Mouse (Mus musculus): ENCODE results near the gene Wdr20rt. TPM values are rescaled to one million over a fixed set of nuclear protein-coding genes. Genes with fewer than 3 reads are reported as not detected.

Gene Wdr20rt
- total and polyA plus RNA-seq, 3 experiments: not detected

DNA sequence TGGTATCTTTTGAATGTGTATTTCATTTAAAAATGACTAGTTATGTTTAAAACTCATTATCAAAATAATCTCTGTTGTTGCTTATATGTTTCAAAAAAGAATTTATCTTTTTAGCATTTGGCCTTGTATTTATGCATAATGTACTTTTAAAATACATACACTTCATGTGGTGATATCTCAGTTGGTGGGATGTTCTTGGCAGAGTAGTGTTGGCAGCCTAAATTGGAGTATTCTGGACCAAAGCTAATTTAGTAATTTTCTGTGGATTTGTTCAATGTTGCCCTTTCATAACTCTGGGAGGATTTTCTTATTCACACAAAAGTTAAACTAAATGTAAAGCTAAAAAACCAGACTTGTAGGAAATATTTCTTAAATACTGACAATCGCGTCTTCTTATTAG is 23.5 kb upstream of the Wdr20rt start:
- H3K4me3 ChIP-seq (replicated peaks in 1 of 3; ENCODE audit: low read depth in 2 of 3, low read length in 2 of 3, poor library complexity in 1 of 3): no peak overlapping the region
- no peaks in the 10 kb centered on the region for H3K79me2 ChIP-seq (replicated peaks; ENCODE audit: control insufficient read depth, extremely low read depth, insufficient read depth, poor library complexity, severe bottlenecking)
- in situ Hi-C loops (cut with MboI; ENCODE audit: low pct_ligation_motif_present, low pct_unique_long_range_greater_than_20kb, low sequenced_read_pairs) (no loop called here), dilution Hi-C loops (cut with MboI; ENCODE audit: extremely low pct_ligation_motif_present, extremely low pct_unique_long_range_greater_than_20kb, low sequenced_read_pairs) (no loop called here)
- no peaks in the 10 kb centered on the region for H3K36me3 ChIP-seq (replicated peaks in 1 of 2; ENCODE audit: control insufficient read depth in 1 of 2, insufficient read depth in 1 of 2, low read length in 1 of 2)
- H3K9ac ChIP-seq (ENCODE audit: insufficient read depth, low read depth): no peak overlapping the region
- no peaks in the 10 kb centered on the region for H3K27me3 ChIP-seq (replicated peaks)
- DNase-seq (ENCODE audit: extremely low read depth): no peak
- no peaks in the 10 kb centered on the region for H3K9me3 ChIP-seq (replicated peaks; ENCODE audit: low read length)
- H3K4me1 ChIP-seq (ENCODE audit: control insufficient read depth in 1 of 2, insufficient read depth in 2 of 2): no peaks in the 10 kb centered on the region
- H3K27ac ChIP-seq (ENCODE audit: insufficient read depth, low read depth): no peak overlapping the region
- TF ChIP-seq MEF2A (IDR thresholded peaks at IDR 0.05; ENCODE audit: borderline replicate concordance, low read depth, low read length) (no peak), IRF4 (IDR thresholded peaks at IDR 0.05; ENCODE audit: low read depth, low read length) (no peak)
- H3K4me2 ChIP-seq (ENCODE audit: insufficient read depth, low read depth, poor library complexity, severe bottlenecking): no peak overlapping the region

DNA sequence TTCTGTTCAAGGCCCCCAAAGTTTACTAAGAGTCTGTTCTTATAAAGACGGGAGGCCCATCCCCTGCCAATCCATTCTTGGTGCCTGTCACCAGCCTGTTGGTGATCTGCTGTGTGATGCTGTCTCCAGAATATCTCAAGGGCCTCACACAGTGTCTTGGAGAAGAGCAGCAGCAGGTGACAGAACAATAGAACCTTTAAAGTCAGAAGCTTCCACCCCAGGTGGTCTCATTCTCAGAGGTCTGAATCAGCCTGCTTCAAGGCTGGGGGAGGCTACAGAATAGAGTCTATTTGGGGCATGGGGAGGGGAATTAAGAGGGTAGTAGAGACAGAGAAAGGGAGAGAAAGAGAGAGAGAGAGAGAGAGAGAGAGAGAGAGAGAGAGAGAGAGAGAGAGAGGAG is 18.9 kb upstream of the Wdr20rt start:
- in situ Hi-C loops (cut with MboI; ENCODE audit: low pct_ligation_motif_present, low pct_unique_long_range_greater_than_20kb, low sequenced_read_pairs) (no loop called here), dilution Hi-C loops (cut with MboI; ENCODE audit: extremely low pct_ligation_motif_present, extremely low pct_unique_long_range_greater_than_20kb, low sequenced_read_pairs) (no loop called here)
- no peak for DNase-seq (ENCODE audit: extremely low read depth)
- Histone ChIP-seq H3K27me3 (replicated peaks) (no peaks in the 10 kb centered on the region), H3K36me3 (replicated peaks in 1 of 2; ENCODE audit: control insufficient read depth in 1 of 2, insufficient read depth in 1 of 2, low read length in 1 of 2) (no peaks in the 10 kb centered on the region), H3K4me1 (ENCODE audit: control insufficient read depth in 1 of 2, insufficient read depth in 2 of 2) (no peaks in the 10 kb centered on the region), H3K79me2 (replicated peaks; ENCODE audit: control insufficient read depth, extremely low read depth, insufficient read depth, poor library complexity, severe bottlenecking) (no peaks in the 10 kb centered on the region), H3K27ac (ENCODE audit: insufficient read depth, low read depth) (no peak overlapping the region), H3K4me3 (replicated peaks in 1 of 3; ENCODE audit: low read depth in 2 of 3, low read length in 2 of 3, poor library complexity in 1 of 3) (no peak overlapping the region), H3K4me2 (ENCODE audit: insufficient read depth, low read depth, poor library complexity, severe bottlenecking) (no peak overlapping the region), H3K9me3 (replicated peaks; ENCODE audit: low read length) (no peaks in the 10 kb centered on the region), H3K9ac (ENCODE audit: insufficient read depth, low read depth) (no peak overlapping the region)
- TF ChIP-seq JUND (conservative IDR thresholded peaks at IDR 0.05; ENCODE audit: low read depth, low read length): no peak
- no peak for TF ChIP-seq SIN3A (IDR thresholded peaks at IDR 0.05; ENCODE audit: low read length)
- no peak for TF ChIP-seq ETS1 (conservative IDR thresholded peaks at IDR 0.05; ENCODE audit: low read depth, low read length)
- no peak for TF ChIP-seq E2F4 (IDR thresholded peaks at IDR 0.05; ENCODE audit: insufficient replicate concordance, low read depth, low read length)
- no peak for TF ChIP-seq BHLHE40 (IDR thresholded peaks at IDR 0.05; ENCODE audit: low read depth, low read length)
- TF ChIP-seq USF1 (IDR thresholded peaks at IDR 0.05; ENCODE audit: low read depth, low read length): no peak

GRCm38 (mm10) chr12:65216404-65216840 is 8.9 kb upstream of the Wdr20rt start:
- no peak overlapping the region for H3K4me2 ChIP-seq (ENCODE audit: insufficient read depth, low read depth, poor library complexity, severe bottlenecking)
- no peaks in the 10 kb centered on the region for H3K27me3 ChIP-seq (replicated peaks)
- DNase-seq (ENCODE audit: extremely low read depth): peak; percentile 54
- no peaks in the 10 kb centered on the region for H3K79me2 ChIP-seq (replicated peaks; ENCODE audit: control insufficient read depth, extremely low read depth, insufficient read depth, poor library complexity, severe bottlenecking)
- dilution Hi-C loops (cut with MboI; ENCODE audit: extremely low pct_ligation_motif_present, extremely low pct_unique_long_range_greater_than_20kb, low sequenced_read_pairs) (no loop called here), in situ Hi-C loops (cut with MboI; ENCODE audit: low pct_ligation_motif_present, low pct_unique_long_range_greater_than_20kb, low sequenced_read_pairs) (no loop called here)
- H3K27ac ChIP-seq (ENCODE audit: insufficient read depth, low read depth): no peak overlapping the region
- no peak overlapping the region for H3K4me3 ChIP-seq (replicated peaks in 1 of 3; ENCODE audit: low read depth in 2 of 3, low read length in 2 of 3, poor library complexity in 1 of 3)
- peaks cover 0 to 8% of the 10 kb centered on the region in 2 experiments; a peak in 2 of 4 replicates for H3K4me1 ChIP-seq (ENCODE audit: control insufficient read depth in 1 of 2, insufficient read depth in 2 of 2)
- H3K9ac ChIP-seq (ENCODE audit: insufficient read depth, low read depth): no peak overlapping the region
- no peaks in the 10 kb centered on the region for H3K9me3 ChIP-seq (replicated peaks; ENCODE audit: low read length)
- no peaks in the 10 kb centered on the region for H3K36me3 ChIP-seq (replicated peaks in 1 of 2; ENCODE audit: control insufficient read depth in 1 of 2, insufficient read depth in 1 of 2, low read length in 1 of 2)
- TF ChIP-seq PAX5 (IDR thresholded peaks at IDR 0.05; ENCODE audit: low read length): no peak
- TF ChIP-seq ZMIZ1 (IDR thresholded peaks at IDR 0.05; ENCODE audit: low read depth, low read length): no peak
- TF ChIP-seq TBP (conservative IDR thresholded peaks at IDR 0.05; ENCODE audit: low read depth, low read length): no peak
- TF ChIP-seq IRF4 (IDR thresholded peaks at IDR 0.05; ENCODE audit: low read depth, low read length): peak; percentile 36; the same call in 1 of the 2 replicates
- TF ChIP-seq MAFK (IDR thresholded peaks at IDR 0.05; ENCODE audit: insufficient replicate concordance, low read length): 0 out of 2 replicates have a peak, but pooled peaks have one; percentile 23
- TF ChIP-seq MEF2A (IDR thresholded peaks at IDR 0.05; ENCODE audit: borderline replicate concordance, low read depth, low read length): no peak
- no peak for TF ChIP-seq TCF12 (IDR thresholded peaks at IDR 0.05; ENCODE audit: low read depth, low read length)
- TF ChIP-seq BHLHE40 (IDR thresholded peaks at IDR 0.05; ENCODE audit: low read depth, low read length): 0 out of 2 replicates have a peak, but pooled peaks have one; percentile 7
- no peak for TF ChIP-seq E2F4 (IDR thresholded peaks at IDR 0.05; ENCODE audit: insufficient replicate concordance, low read depth, low read length)
- no peak for TF ChIP-seq JUND (conservative IDR thresholded peaks at IDR 0.05; ENCODE audit: low read depth, low read length)
- no peak for TF ChIP-seq NELFE (IDR thresholded peaks at IDR 0.05; ENCODE audit: low read depth, low read length)
- TF ChIP-seq MAX (IDR thresholded peaks at IDR 0.05; ENCODE audit: low read length): no peak
- no peak for TF ChIP-seq MYC (IDR thresholded peaks at IDR 0.05; ENCODE audit: low read depth, low read length)

All from CH12.LX (cell line).